Mouse (Mus musculus): ENCODE measurements around the gene Snx20.

DNA sequence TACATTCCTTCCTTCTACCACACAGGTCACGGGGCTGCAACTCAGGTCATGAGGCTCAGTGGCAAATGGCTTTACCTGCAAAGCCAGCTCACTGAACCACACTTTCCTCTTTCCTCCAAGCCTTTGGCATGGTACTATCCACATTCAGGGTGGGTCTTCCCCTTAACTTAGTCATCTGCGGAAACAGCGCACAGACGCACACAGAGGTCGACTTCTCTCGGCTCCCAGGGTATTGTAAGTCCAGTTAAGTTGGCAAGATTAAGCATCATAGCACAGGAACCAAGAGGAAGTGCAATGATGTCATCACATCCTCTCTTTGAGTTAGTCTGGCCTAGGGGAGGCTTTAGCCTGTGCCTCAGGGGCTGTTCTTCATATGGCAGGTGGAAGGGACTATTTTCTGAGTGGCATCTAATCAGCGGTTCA is 2.6 kb downstream of the Snx20 start:
- no peak for TF ChIP-seq CTCF (conservative IDR thresholded peaks at IDR 0.05 in 1 of 2, IDR thresholded peaks at IDR 0.05 in 1 of 2; ENCODE audit: low read depth in 2 of 2, low read length in 2 of 2)
- TF ChIP-seq ETS1 (conservative IDR thresholded peaks at IDR 0.05; ENCODE audit: low read depth, low read length): peak; percentile 72; the same call in 1 of the 2 replicates
- TF ChIP-seq NELFE (IDR thresholded peaks at IDR 0.05; ENCODE audit: low read depth, low read length): 0 out of 2 replicates have a peak, but pooled peaks have one; percentile 48
- no peak for TF ChIP-seq ZC3H11A (IDR thresholded peaks at IDR 0.05; ENCODE audit: low read depth, low read length)
- 0 out of 2 replicates have a peak, but pooled peaks have one; percentile 39 for TF ChIP-seq MYC (IDR thresholded peaks at IDR 0.05; ENCODE audit: low read depth, low read length)
- TF ChIP-seq PAX5 (IDR thresholded peaks at IDR 0.05; ENCODE audit: low read length): no peak
- peak; percentile 30 for TF ChIP-seq USF1 (IDR thresholded peaks at IDR 0.05; ENCODE audit: low read depth, low read length)
- TF ChIP-seq CHD1 (IDR thresholded peaks at IDR 0.05; ENCODE audit: low read depth, low read length): no peak; the same call in 1 of the 2 replicates
- TF ChIP-seq POLR2A (IDR thresholded peaks at IDR 0.05; ENCODE audit: low read depth, low read length): peak; percentile 54
- no peak for TF ChIP-seq MAFK (IDR thresholded peaks at IDR 0.05; ENCODE audit: insufficient replicate concordance, low read length)
- TF ChIP-seq EP300 (IDR thresholded peaks at IDR 0.05; ENCODE audit: low read length): peak; percentile 27; the same call in 1 of the 2 replicates
- TF ChIP-seq MAZ (IDR thresholded peaks at IDR 0.05; ENCODE audit: low read depth, low read length): no peak
- TF ChIP-seq MXI1 (IDR thresholded peaks at IDR 0.05; ENCODE audit: low read depth, low read length): peak; percentile 58
